Mouse (Mus musculus) kidney, postnatal 36 days (tissue): ENCODE data around the gene Cnn1.

ENCODE experiments used
- DNase-seq, 2 experiments: peaks; one replicate each; pipeline ENCODE4 v3.0.0; 2021 to 2022; ENCODE audit warnings: mixed read lengths in 2 of 2

Gene Cnn1

GRCm38 (mm10) chr9:22131226-22131981 is 32.4 kb downstream of the Cnn1 start:
- peak; percentile 76 to 80 for DNase-seq

- DNase-seq: no peak
Measured at GRCm38 (mm10) chr9:22132220-22132619, 33.2 kb downstream of the Cnn1 start.

- no peak for DNase-seq
Measured at GRCm38 (mm10) chr9:22134246-22134890, 35.4 kb downstream of the Cnn1 start.

GRCm38 (mm10) chr9:22134988-22135643 is 36.1 kb downstream of the Cnn1 start:
- no peak for DNase-seq

GRCm38 (mm10) chr9:22135644-22136390 is 36.8 kb downstream of the Cnn1 start, which contains the start of gene Acp5:
Gene Acp5 (minus strand): TSS chr9:22135711.
- no peak for DNase-seq

GRCm38 (mm10) chr9:22136765-22137547 is 37.9 kb downstream of the Cnn1 start:
- no peak for DNase-seq

- peak in 1 of 2 experiments; percentile 71 for DNase-seq
Measured at GRCm38 (mm10) chr9:22138480-22138879, 39.5 kb downstream of the Cnn1 start.

- DNase-seq: no peak
Measured at GRCm38 (mm10) chr9:22139746-22140145, 40.7 kb downstream of the Cnn1 start.

GRCm38 (mm10) chr9:22143108-22144037 is 44.4 kb downstream of the Cnn1 start:
- DNase-seq: peak; percentile 83 to 96

- no peak for DNase-seq
Measured at GRCm38 (mm10) chr9:22144304-22144965, 45.4 kb downstream of the Cnn1 start.

GRCm38 (mm10) chr9:22149426-22150248 is 50.6 kb downstream of the Cnn1 start:
- DNase-seq: peak; percentile 64 to 76

GRCm38 (mm10) chr9:22150249-22150693 is 51.3 kb downstream of the Cnn1 start:
- peak in 1 of 2 experiments; percentile 48 for DNase-seq

GRCm38 (mm10) chr9:22150946-22151345 is 51.9 kb downstream of the Cnn1 start:
- DNase-seq: no peak

- no peak for DNase-seq
Measured at GRCm38 (mm10) chr9:22153810-22154209, 54.8 kb downstream of the Cnn1 start.

- DNase-seq: peak; percentile 76 to 84
Measured at GRCm38 (mm10) chr9:22155614-22156013, 56.6 kb downstream of the Cnn1 start.

GRCm38 (mm10) chr9:22156497-22157245 is 57.7 kb downstream of the Cnn1 start, which contains the start of gene Pigyl:
Gene Pigyl (plus strand): TSS chr9:22156846.
- peak; percentile 100 for DNase-seq

- DNase-seq: no peak
Measured at GRCm38 (mm10) chr9:22157516-22158265, 58.7 kb downstream of the Cnn1 start.
